ENCODE assay signal across 7 mouse cellular contexts in genomic region chr13:21721757-21722372, GRCm38 (mm10). TPM values are rescaled to one million over a fixed set of nuclear protein-coding genes. Genes with fewer than 3 reads are reported as not detected.
DNase-seq lines count a peak whose midpoint lies in the region; ATAC-seq lines count a peak whose summit lies in the region.
"Not testable (repeated sequence)": the region's sequence is repeated elsewhere in the genome, so short reads cannot be mapped to it uniquely, and the experiment has no call there.

TSS of gene Hist1h2bm (plus strand) at chr13:21722044.

- peak within 1 kb of the TSS; percentile 37 for H3K4me3 ChIP-seq in intestine, embryonic 15.5 days (replicated peaks)
- H3K4me3 ChIP-seq in megakaryocyte, embryonic 14.5 days (replicated peaks), result peak within 1 kb of the TSS; percentile 90

- H3K4me1 ChIP-seq in intestine, embryonic 15.5 days (replicated peaks), result not testable (repeated sequence)
- H3K4me1 ChIP-seq in megakaryocyte, embryonic 14.5 days, result peaks cover 52% of the 10 kb centered on the region

- H3K27ac ChIP-seq in intestine, embryonic 15.5 days, result peak within 1 kb of the TSS; percentile 87

- H3K4me2 ChIP-seq in intestine, embryonic 15.5 days (replicated peaks), result peak within 1 kb of the TSS; percentile 61

- H3K9ac ChIP-seq in intestine, embryonic 15.5 days, result peak within 1 kb of the TSS; percentile 41

- not testable (repeated sequence) for H3K27me3 ChIP-seq in intestine, embryonic 15.5 days (replicated peaks); megakaryocyte, embryonic 14.5 days (replicated peaks)

- DNase-seq in adrenal gland, postnatal 10 days, result peak; percentile 65
- peak; percentile 92 for DNase-seq in embryo, embryonic 9.5 days (ENCODE audit: extremely low spot score)
- DNase-seq in gonadal fat pad, adult 2 months (ENCODE audit: low read depth), result peak; percentile 90
- peak; percentile 47 to 84 for DNase-seq in left cerebral cortex, postnatal 10 days (ENCODE audit: extremely low spot score in 1 of 2, low spot score in 2 of 2)
- peak; percentile 71 to 78 for DNase-seq in right cerebral cortex, postnatal 10 days (ENCODE audit: low spot score in 2 of 2)

- H3K36me3 ChIP-seq in intestine, embryonic 15.5 days; megakaryocyte, embryonic 14.5 days (replicated peaks; ENCODE audit: low read length): not testable (repeated sequence)

- intact Hi-C loops in left cerebral cortex, postnatal 10 days (cut with DNase I), result not testable (repeated sequence)

- under 1% methylated on average over 37 of the region's 37 CpGs for WGBS in intestine, embryonic 15.5 days

- not testable (repeated sequence) for H3K9me3 ChIP-seq in intestine, embryonic 15.5 days; megakaryocyte, embryonic 14.5 days

- ATAC-seq in intestine, embryonic 15.5 days, result peak; percentile 96

RNA-seq across cellular contexts. Expression of gene Hist1h2bm, which starts in this region (rescaled TPM):
- total RNA-seq in adrenal gland, postnatal 10 days (2021), result 100 to 1,000 TPM in 1 of 2 experiments, 10 to 100 TPM in 1; 83.1 to 103 TPM
- polyA plus RNA-seq in gonadal fat pad, adult 2 months (2012; rRNA removed), result 0.65 TPM in 1 of 2 replicates, not detected in the other
- polyA plus RNA-seq in intestine, embryonic 15.5 days (2015; fragmentation: Nextera tagmentation; extraction: Ambion mirVana), result 1.7 and 4.3 TPM in 2 replicates
- total RNA-seq in left cerebral cortex, postnatal 10 days (2021), result 10 to 100 TPM; 10.1 to 13.9 TPM
- polyA plus RNA-seq in megakaryocyte, embryonic 14.5 days (2012; ENCODE audit: insufficient read depth, low replicate concordance), result 7.3 TPM in 1 of 2 replicates, not detected in the other

Comparison
In these comparisons a context has a peak if more than half of its experiments do, and no peak if none do; other contexts are left out.
1. Peak in every context shown above with its lines: DNase-seq, ATAC-seq, H3K4me3 ChIP-seq and H3K27ac ChIP-seq.
2. RNA of gene Hist1h2bm (total RNA-seq): 83.1 to 103 TPM in adrenal gland, postnatal 10 days; 10.1 to 13.9 TPM in left cerebral cortex, postnatal 10 days; every median in the first group is over 4 times any median in the second.
3. Peak in DNase-seq in gonadal fat pad, adult 2 months; RNA of the gene not detected or under 1 TPM.